Mouse (Mus musculus): Measurements from ENCODE around the gene Gm28510.
"Not testable (repeated sequence)": the region's sequence is repeated elsewhere in the genome, so short reads cannot be mapped to it uniquely, and the experiment has no call there.

Gene Gm28510

GRCm38 (mm10) chrY:10412437-10412836 is at the start of gene Gm28510:
Gene Gm28510 (plus strand): TSS chrY:10412737.
- not testable (repeated sequence) for DNase-seq (ENCODE audit: low spot score)
